Mouse (Mus musculus): Measurements from ENCODE around the gene Dlk2.
A peak's percentile ranks its signal among the peaks of the same experiment; 100 is the strongest.

Gene Dlk2

GRCm38 (mm10) chr17:46273803-46274236, 23.4 kb upstream of the Dlk2 start:
- peak; percentile 12 for DNase-seq (ENCODE audit: low read depth)

- DNase-seq (ENCODE audit: low read depth) = no peak
Observed at GRCm38 (mm10) chr17:46274465-46274864, 22.8 kb upstream of the Dlk2 start.

- no peak for DNase-seq (ENCODE audit: low read depth)
Observed at GRCm38 (mm10) chr17:46275034-46275433, 22.2 kb upstream of the Dlk2 start.

- DNase-seq (ENCODE audit: low read depth) = no peak
Observed at GRCm38 (mm10) chr17:46275506-46275905, 21.7 kb upstream of the Dlk2 start.

GRCm38 (mm10) chr17:46277586-46277985, 19.6 kb upstream of the Dlk2 start:
- DNase-seq (ENCODE audit: low read depth) = no peak

GRCm38 (mm10) chr17:46278011-46278765, 19.0 kb upstream of the Dlk2 start:
- DNase-seq (ENCODE audit: low read depth) = no peak

- peak; percentile 78 for DNase-seq (ENCODE audit: low read depth)
Observed at GRCm38 (mm10) chr17:46282483-46283123, 14.6 kb upstream of the Dlk2 start, which contains the start of gene Tjap1. Gene Tjap1, minus strand, starts transcription at chr17:46283026.

- no peak for DNase-seq (ENCODE audit: low read depth)
Observed at GRCm38 (mm10) chr17:46283140-46283539, 14.1 kb upstream of the Dlk2 start.

GRCm38 (mm10) chr17:46283911-46284310, 13.3 kb upstream of the Dlk2 start:
- no peak for DNase-seq (ENCODE audit: low read depth)

- DNase-seq (ENCODE audit: low read depth) = no peak
Observed at GRCm38 (mm10) chr17:46284653-46285052, 12.6 kb upstream of the Dlk2 start.

GRCm38 (mm10) chr17:46285407-46285806, 11.8 kb upstream of the Dlk2 start:
- DNase-seq (ENCODE audit: low read depth) = no peak

GRCm38 (mm10) chr17:46287678-46288095, 9.5 kb upstream of the Dlk2 start:
- DNase-seq (ENCODE audit: low read depth) = peak; percentile 28

GRCm38 (mm10) chr17:46296601-46297000, 620 bp upstream of the Dlk2 start:
- no peak for DNase-seq (ENCODE audit: low read depth)

GRCm38 (mm10) chr17:46297028-46297363, 225 bp upstream of the Dlk2 start:
- no peak for DNase-seq (ENCODE audit: low read depth)

- peak; percentile 54 for DNase-seq (ENCODE audit: low read depth)
Observed at GRCm38 (mm10) chr17:46298220-46298913, 1.1 kb downstream of the Dlk2 start.

GRCm38 (mm10) chr17:46301892-46302291, 4.7 kb downstream of the Dlk2 start:
- no peak for DNase-seq (ENCODE audit: low read depth)

- DNase-seq (ENCODE audit: low read depth) = no peak
Observed at GRCm38 (mm10) chr17:46304184-46304583, 7.0 kb downstream of the Dlk2 start.

GRCm38 (mm10) chr17:46306956-46307355, 9.7 kb downstream of the Dlk2 start:
- DNase-seq (ENCODE audit: low read depth) = no peak

GRCm38 (mm10) chr17:46309835-46310234, 12.6 kb downstream of the Dlk2 start:
- DNase-seq (ENCODE audit: low read depth) = no peak

- no peak for DNase-seq (ENCODE audit: low read depth)
Observed at GRCm38 (mm10) chr17:46310515-46310914, 13.3 kb downstream of the Dlk2 start.

GRCm38 (mm10) chr17:46313135-46313715, 16.0 kb downstream of the Dlk2 start:
- no peak for DNase-seq (ENCODE audit: low read depth)

GRCm38 (mm10) chr17:46315813-46316212, 18.6 kb downstream of the Dlk2 start:
- no peak for DNase-seq (ENCODE audit: low read depth)

- DNase-seq (ENCODE audit: low read depth) = no peak
Observed at GRCm38 (mm10) chr17:46320492-46320891, 23.3 kb downstream of the Dlk2 start.
